Mouse (Mus musculus): ENCODE measurements at regions not wholly inside any gene's neighbourhood (a gene's known extent, or its start where the extent isn't known, plus 50 kb on each side); places are given as distances from the start of the nearest gene placed in this dataset.

GRCm38 (mm10) chr15:39998063-39998462, 136.1 kb upstream of the 9330182O14Rik start:
- DNase-seq = no peak

GRCm38 (mm10) chr15:40000022-40000421, 134.1 kb upstream of the 9330182O14Rik start:
- no peak for DNase-seq

- DNase-seq = no peak
Observed at GRCm38 (mm10) chr15:40005096-40005495, 129.1 kb upstream of the 9330182O14Rik start.

- no peak for DNase-seq
Observed at GRCm38 (mm10) chr15:40007844-40008243, 126.3 kb upstream of the 9330182O14Rik start.

GRCm38 (mm10) chr15:40013833-40014232, 120.3 kb upstream of the 9330182O14Rik start:
- no peak for DNase-seq

- DNase-seq = no peak
Observed at GRCm38 (mm10) chr15:40017019-40017418, 117.1 kb upstream of the 9330182O14Rik start.

- DNase-seq = no peak
Observed at GRCm38 (mm10) chr15:40017597-40017996, 116.6 kb upstream of the 9330182O14Rik start.

- no peak for DNase-seq
Observed at GRCm38 (mm10) chr15:40018047-40018791, 115.9 kb upstream of the 9330182O14Rik start.

GRCm38 (mm10) chr15:40018792-40019151, 115.4 kb upstream of the 9330182O14Rik start:
- no peak for DNase-seq

- no peak for DNase-seq
Observed at GRCm38 (mm10) chr15:40019226-40019625, 114.9 kb upstream of the 9330182O14Rik start.

- DNase-seq = no peak
Observed at GRCm38 (mm10) chr15:40020097-40020496, 114.1 kb upstream of the 9330182O14Rik start.

- no peak for DNase-seq
Observed at GRCm38 (mm10) chr15:40020646-40021045, 113.5 kb upstream of the 9330182O14Rik start.

- DNase-seq = no peak
Observed at GRCm38 (mm10) chr15:40023195-40023594, 111.0 kb upstream of the 9330182O14Rik start.

GRCm38 (mm10) chr15:40032088-40032487, 102.1 kb upstream of the 9330182O14Rik start:
- no peak for DNase-seq

- DNase-seq = peak; percentile 15
Observed at GRCm38 (mm10) chr15:40036181-40036580, 98.0 kb upstream of the 9330182O14Rik start.

- DNase-seq = no peak
Observed at GRCm38 (mm10) chr15:40037266-40037665, 96.9 kb upstream of the 9330182O14Rik start.

GRCm38 (mm10) chr15:40046219-40046618, 87.9 kb upstream of the 9330182O14Rik start:
- DNase-seq = no peak

- no peak for DNase-seq
Observed at GRCm38 (mm10) chr15:40047100-40047499, 87.1 kb upstream of the 9330182O14Rik start.

- DNase-seq = no peak
Observed at GRCm38 (mm10) chr15:40068051-40068450, 66.1 kb upstream of the 9330182O14Rik start.

- DNase-seq = peak; percentile 53
Observed at GRCm38 (mm10) chr15:40075334-40075893, 58.8 kb upstream of the 9330182O14Rik start.

GRCm38 (mm10) chr15:40079872-40080271, 54.3 kb upstream of the 9330182O14Rik start:
- DNase-seq = no peak

Data from adrenal gland, postnatal 10 days (tissue).